Mouse (Mus musculus): ENCODE data around the gene Fastkd2. TPM values are rescaled to one million over a fixed set of nuclear protein-coding genes. Genes with fewer than 3 reads are reported as not detected.

Fastkd2 gene
- polyA plus RNA-seq, 1 experiment from 2014 or later: 32.9 TPM

DNA sequence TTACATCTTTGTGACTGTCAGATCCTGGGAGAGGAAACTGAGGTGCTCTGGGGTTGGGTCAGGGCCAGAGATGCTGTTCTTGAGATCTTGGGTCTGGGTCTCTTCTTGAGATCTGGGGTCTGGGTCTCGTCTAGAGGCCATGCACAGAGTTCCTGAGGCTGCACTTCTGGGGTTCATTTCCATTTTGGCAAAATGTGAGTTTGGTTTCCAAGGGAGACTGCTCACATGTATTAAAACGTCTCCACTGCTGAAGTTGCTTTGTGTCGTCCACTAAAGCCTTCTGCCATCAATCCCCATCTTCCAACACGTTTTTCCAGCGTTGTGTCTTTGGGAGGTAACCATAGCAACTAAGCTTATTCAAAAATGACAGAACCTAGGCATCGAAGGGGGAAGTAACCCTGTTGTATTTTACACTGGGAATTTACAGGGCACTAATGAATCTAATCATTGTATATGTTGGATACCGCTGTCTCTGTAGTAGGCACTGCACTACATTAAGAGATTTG, 33.5 kb downstream of the Fastkd2 start:
- Histone ChIP-seq H3K4me3 (ENCODE audit: low read depth, low read length) (no peak overlapping the region), H3K4me1 (ENCODE audit: control insufficient read depth, insufficient read depth, low read length) (peaks cover 30% of the 10 kb centered on the region), H3K9ac (ENCODE audit: low read depth, low read length) (no peak overlapping the region), H3K27ac (ENCODE audit: low read length) (peak overlapping the region; percentile 67), H3K27me3 (ENCODE audit: control insufficient read depth, insufficient read depth, low read depth, low read length) (no peaks in the 10 kb centered on the region), H3K9me3 (replicated peaks; ENCODE audit: control insufficient read depth, low read length, poor library complexity, severe bottlenecking) (no peaks in the 10 kb centered on the region), H3K36me3 (ENCODE audit: control insufficient read depth, insufficient read depth, low read length) (no peaks in the 10 kb centered on the region), H3K4me2 (ENCODE audit: low read length) (no peak overlapping the region; the same call in 1 of the 2 replicates)
- peak; percentile 78 for ATAC-seq
- 4% methylated on average over 7 of the region's 7 CpGs for WGBS

DNA sequence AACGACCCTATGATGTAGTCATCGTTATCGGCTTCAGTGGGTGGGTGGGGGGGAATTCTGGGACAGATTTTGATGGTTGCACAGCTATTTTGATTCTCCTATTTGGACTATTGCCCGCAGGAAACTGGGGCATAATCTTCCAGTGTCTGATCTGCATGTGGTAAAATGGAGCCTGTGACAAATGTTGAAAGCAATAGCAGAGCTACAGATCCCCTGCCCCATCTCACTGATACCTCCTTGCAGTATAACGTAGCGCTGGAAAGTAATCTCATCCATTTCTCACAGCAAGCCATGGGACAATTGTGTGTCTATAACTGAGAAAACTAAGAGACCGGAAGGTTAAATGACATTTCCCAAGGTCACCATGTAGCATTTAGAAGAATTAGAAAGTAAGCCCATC, 34.0 kb downstream of the Fastkd2 start:
- no peak for ATAC-seq
- Histone ChIP-seq H3K27me3 (ENCODE audit: control insufficient read depth, insufficient read depth, low read depth, low read length) (no peaks in the 10 kb centered on the region), H3K4me1 (ENCODE audit: control insufficient read depth, insufficient read depth, low read length) (peaks cover 32% of the 10 kb centered on the region), H3K27ac (ENCODE audit: low read length) (peak overlapping the region; percentile 67), H3K36me3 (ENCODE audit: control insufficient read depth, insufficient read depth, low read length) (no peaks in the 10 kb centered on the region), H3K9ac (ENCODE audit: low read depth, low read length) (no peak overlapping the region), H3K9me3 (replicated peaks; ENCODE audit: control insufficient read depth, low read length, poor library complexity, severe bottlenecking) (no peaks in the 10 kb centered on the region), H3K4me3 (ENCODE audit: low read depth, low read length) (no peak overlapping the region), H3K4me2 (ENCODE audit: low read length) (no peak overlapping the region; the same call in 1 of the 2 replicates)
- WGBS: 31% methylated on average over 7 of the region's 7 CpGs

DNA sequence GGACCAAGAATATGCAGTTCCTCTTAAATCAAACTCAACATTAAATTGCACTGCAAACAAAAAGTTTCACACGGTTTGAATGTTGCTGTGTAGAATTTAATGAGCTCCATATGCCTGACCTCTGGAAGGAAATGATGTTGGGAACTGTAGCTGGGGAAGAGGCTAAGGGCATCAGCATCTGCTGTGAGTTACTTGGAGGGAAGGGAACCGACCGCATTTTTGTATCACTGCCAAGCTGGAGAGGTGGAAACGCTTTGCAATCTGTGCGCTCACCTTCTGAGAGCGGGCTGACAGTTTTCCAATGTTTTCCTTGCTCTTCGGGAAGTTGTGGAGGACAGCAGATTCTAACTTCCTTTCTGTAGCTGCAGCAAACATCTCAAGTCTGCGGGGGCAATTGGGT, 37.7 kb downstream of the Fastkd2 start:
- peaks cover 47% of the 10 kb centered on the region for H3K4me1 ChIP-seq (ENCODE audit: control insufficient read depth, insufficient read depth, low read length)
- H3K36me3 ChIP-seq (ENCODE audit: control insufficient read depth, insufficient read depth, low read length): no peaks in the 10 kb centered on the region
- H3K4me2 ChIP-seq (ENCODE audit: low read length): no peak overlapping the region
- no peak overlapping the region for H3K27ac ChIP-seq (ENCODE audit: low read length)
- no peak overlapping the region for H3K4me3 ChIP-seq (ENCODE audit: low read depth, low read length)
- WGBS: 78% methylated on average over 8 of the region's 8 CpGs
- ATAC-seq: no peak
- H3K9me3 ChIP-seq (replicated peaks; ENCODE audit: control insufficient read depth, low read length, poor library complexity, severe bottlenecking): no peaks in the 10 kb centered on the region
- no peaks in the 10 kb centered on the region for H3K27me3 ChIP-seq (ENCODE audit: control insufficient read depth, insufficient read depth, low read depth, low read length)
- no peak overlapping the region for H3K9ac ChIP-seq (ENCODE audit: low read depth, low read length)

GRCm38 (mm10) chr1:63769167-63769566, 38.8 kb downstream of the Fastkd2 start, which contains the start of gene 4933402D24Rik:
Gene 4933402D24Rik, minus strand, starts transcription at chr1:63769267.
- ATAC-seq: no peak
- H3K27ac ChIP-seq (ENCODE audit: low read length): peak within 1 kb of the TSS; percentile 74
- WGBS: 69% methylated on average over 5 of the region's 5 CpGs

GRCm38 (mm10) chr1:63770309-63770708, 39.9 kb downstream of the Fastkd2 start:
- ATAC-seq: peak; percentile 87
- Histone ChIP-seq H3K27me3 (ENCODE audit: control insufficient read depth, insufficient read depth, low read depth, low read length) (no peaks in the 10 kb centered on the region), H3K36me3 (ENCODE audit: control insufficient read depth, insufficient read depth, low read length) (no peaks in the 10 kb centered on the region), H3K4me3 (ENCODE audit: low read depth, low read length) (no peak overlapping the region), H3K27ac (ENCODE audit: low read length) (peak overlapping the region; percentile 74), H3K9me3 (replicated peaks; ENCODE audit: control insufficient read depth, low read length, poor library complexity, severe bottlenecking) (no peaks in the 10 kb centered on the region), H3K4me1 (ENCODE audit: control insufficient read depth, insufficient read depth, low read length) (peaks cover 30% of the 10 kb centered on the region), H3K4me2 (ENCODE audit: low read length) (peak overlapping the region; percentile 26), H3K9ac (ENCODE audit: low read depth, low read length) (no peak overlapping the region)
- 27% methylated on average over 7 of the region's 7 CpGs for WGBS

More at GRCm38 (mm10) chr1:63769167-63769566, 38.8 kb downstream of the Fastkd2 start, which contains the start of gene 4933402D24Rik:
- H3K27me3 ChIP-seq (ENCODE audit: control insufficient read depth, insufficient read depth, low read depth, low read length): no peaks in the 10 kb centered on the region
- no peak within 1 kb of the TSS for H3K4me2 ChIP-seq (ENCODE audit: low read length)
- H3K9ac ChIP-seq (ENCODE audit: low read depth, low read length): no peak within 1 kb of the TSS
- no peaks in the 10 kb centered on the region for H3K36me3 ChIP-seq (ENCODE audit: control insufficient read depth, insufficient read depth, low read length)
- no peaks in the 10 kb centered on the region for H3K9me3 ChIP-seq (replicated peaks; ENCODE audit: control insufficient read depth, low read length, poor library complexity, severe bottlenecking)
- H3K4me3 ChIP-seq (ENCODE audit: low read depth, low read length): no peak within 1 kb of the TSS
- peaks cover 38% of the 10 kb centered on the region for H3K4me1 ChIP-seq (ENCODE audit: control insufficient read depth, insufficient read depth, low read length)

DNA sequence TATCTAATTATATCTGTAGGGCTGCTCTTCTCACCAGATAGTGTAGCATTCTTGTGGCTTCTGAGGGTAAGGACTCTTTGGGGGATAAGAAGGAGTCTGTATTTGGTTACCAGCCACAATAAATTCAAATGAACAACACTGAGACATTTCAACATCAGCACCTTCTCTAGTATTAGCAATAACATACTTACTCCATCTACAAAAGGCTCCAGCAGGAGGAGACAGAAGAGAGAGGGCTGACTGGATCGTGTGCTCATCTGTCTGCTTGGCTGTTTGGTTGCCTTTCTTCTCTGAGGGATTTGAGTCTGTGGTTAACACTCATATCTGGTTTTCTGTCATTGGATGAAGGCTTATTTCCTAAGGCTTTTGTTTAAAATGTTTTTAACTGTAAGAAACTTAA, 46.0 kb downstream of the Fastkd2 start:
- Histone ChIP-seq H3K36me3 (ENCODE audit: control insufficient read depth, insufficient read depth, low read length) (no peaks in the 10 kb centered on the region), H3K4me2 (ENCODE audit: low read length) (no peak overlapping the region), H3K4me3 (ENCODE audit: low read depth, low read length) (no peak overlapping the region), H3K9me3 (replicated peaks; ENCODE audit: control insufficient read depth, low read length, poor library complexity, severe bottlenecking) (no peaks in the 10 kb centered on the region), H3K27me3 (ENCODE audit: control insufficient read depth, insufficient read depth, low read depth, low read length) (no peaks in the 10 kb centered on the region), H3K9ac (ENCODE audit: low read depth, low read length) (no peak overlapping the region), H3K4me1 (ENCODE audit: control insufficient read depth, insufficient read depth, low read length) (no peaks in the 10 kb centered on the region), H3K27ac (ENCODE audit: low read length) (no peak overlapping the region)
- 54% methylated on average over 1 of the region's 1 CpGs for WGBS
- no peak for ATAC-seq

DNA sequence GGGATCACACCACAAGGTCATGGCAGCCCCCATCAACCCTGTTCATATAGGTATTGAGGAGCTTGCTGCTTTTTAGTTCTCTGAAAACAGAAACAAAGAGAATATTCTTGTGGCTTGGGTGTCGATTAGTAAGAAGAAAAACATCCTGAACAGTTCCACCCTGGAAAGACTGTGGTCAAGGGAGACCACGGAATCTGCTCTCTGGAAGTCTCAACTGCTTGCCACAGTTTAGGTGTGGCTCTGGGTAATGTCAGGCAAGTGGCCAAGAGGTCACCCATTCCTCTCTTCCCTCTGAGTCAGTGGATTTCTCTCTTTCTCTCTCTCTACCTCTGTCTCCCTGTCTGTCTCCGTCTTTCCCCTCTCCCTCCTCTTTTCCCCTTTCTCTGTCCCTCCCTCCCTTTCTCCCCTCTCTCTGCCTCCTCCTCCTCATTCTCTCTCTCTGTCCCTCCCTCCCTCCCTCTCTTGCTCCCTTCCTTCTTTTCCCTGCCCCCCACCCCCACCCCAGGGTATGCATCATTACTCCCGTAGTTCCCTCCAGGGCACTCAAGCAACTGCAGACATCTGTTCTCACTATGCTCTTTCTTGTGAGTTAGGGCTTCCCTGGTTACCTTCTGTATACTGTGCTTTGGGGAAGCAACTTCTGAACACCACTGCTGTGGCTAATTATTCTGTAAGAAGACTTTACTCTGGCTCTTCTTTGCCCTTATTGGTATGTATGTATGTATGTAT, 46.7 kb downstream of the Fastkd2 start:
- Histone ChIP-seq H3K9ac (ENCODE audit: low read depth, low read length) (no peak overlapping the region), H3K4me1 (ENCODE audit: control insufficient read depth, insufficient read depth, low read length) (no peaks in the 10 kb centered on the region), H3K27me3 (ENCODE audit: control insufficient read depth, insufficient read depth, low read depth, low read length) (no peaks in the 10 kb centered on the region), H3K4me3 (ENCODE audit: low read depth, low read length) (no peak overlapping the region), H3K9me3 (replicated peaks; ENCODE audit: control insufficient read depth, low read length, poor library complexity, severe bottlenecking) (no peaks in the 10 kb centered on the region), H3K36me3 (ENCODE audit: control insufficient read depth, insufficient read depth, low read length) (no peaks in the 10 kb centered on the region), H3K4me2 (ENCODE audit: low read length) (no peak overlapping the region), H3K27ac (ENCODE audit: low read length) (no peak overlapping the region)
- no peak for ATAC-seq
- 71% methylated on average over 4 of the region's 4 CpGs for WGBS

- Histone ChIP-seq H3K27me3 (ENCODE audit: control insufficient read depth, insufficient read depth, low read depth, low read length) (no peaks in the 10 kb centered on the region), H3K4me2 (ENCODE audit: low read length) (no peak overlapping the region), H3K36me3 (ENCODE audit: control insufficient read depth, insufficient read depth, low read length) (no peaks in the 10 kb centered on the region), H3K9me3 (replicated peaks; ENCODE audit: control insufficient read depth, low read length, poor library complexity, severe bottlenecking) (no peaks in the 10 kb centered on the region), H3K9ac (ENCODE audit: low read depth, low read length) (no peak overlapping the region), H3K4me1 (ENCODE audit: control insufficient read depth, insufficient read depth, low read length) (no peaks in the 10 kb centered on the region), H3K27ac (ENCODE audit: low read length) (no peak overlapping the region), H3K4me3 (ENCODE audit: low read depth, low read length) (no peak overlapping the region)
- no peak for ATAC-seq
These were observed 63.9 kb downstream of the Fastkd2 start for GRCm38 (mm10) chr1:63794326-63794725.

All from midbrain, embryonic 16.5 days (tissue).